Mouse (Mus musculus): ENCODE results near the gene Vgf. TPM values are rescaled to one million over a fixed set of nuclear protein-coding genes. Genes with fewer than 3 reads are reported as not detected.
A peak's percentile ranks its signal among the peaks of the same experiment; 100 is the strongest.

Gene Vgf
- polyA plus RNA-seq (2015; fragmentation: Nextera tagmentation; extraction: Ambion mirVana) = 0.18 and 0.24 TPM in 2 replicates

DNA sequence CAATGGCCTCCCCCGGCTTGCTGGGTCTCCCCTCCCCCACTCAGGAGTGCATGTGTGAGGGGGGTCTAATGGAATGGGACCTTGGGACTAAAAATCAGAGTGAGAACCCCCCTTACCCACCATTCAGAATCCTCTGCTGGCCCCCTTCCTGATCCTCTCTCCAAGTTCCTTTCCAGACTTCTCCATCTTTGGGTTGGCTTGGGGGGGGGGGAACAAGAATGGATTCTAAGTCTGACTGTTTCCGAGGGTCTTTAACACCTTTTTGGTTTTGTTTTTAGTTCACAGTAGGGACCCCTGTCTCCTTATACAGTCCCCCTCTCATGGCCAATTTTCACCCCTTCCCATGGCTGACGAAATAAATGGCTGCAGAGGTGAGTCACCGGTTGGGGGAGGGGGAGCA is at the start of gene Vgf:
Gene Vgf (plus strand): TSS at position 301 of the 400 bp plus-strand sequence.
- DNase-seq (ENCODE audit: low spot score) = no peak

DNA sequence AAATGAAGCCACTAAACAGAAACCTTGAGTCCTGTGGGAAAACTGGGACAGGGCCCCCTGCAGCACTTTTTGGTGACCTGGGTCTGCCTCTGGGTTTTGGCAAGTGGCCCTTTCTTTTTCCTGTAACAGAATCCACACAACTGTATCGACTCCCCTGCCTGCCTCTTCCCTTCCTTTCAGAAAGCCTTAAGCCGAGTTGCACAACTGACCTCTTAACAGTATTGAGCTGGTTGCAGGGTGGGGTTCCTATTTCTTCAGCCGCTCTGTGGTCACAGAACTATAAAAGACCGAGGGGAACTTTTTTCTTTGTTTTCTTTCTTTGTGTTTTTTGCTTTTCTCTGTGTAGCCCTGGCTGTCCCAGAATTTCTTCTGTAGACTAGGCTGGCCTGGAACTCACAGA is 48.4 kb upstream of the Vgf start:
- no peak for DNase-seq (ENCODE audit: low spot score)

GRCm38 (mm10) chr5:136979762-136980161 is 46.4 kb upstream of the Vgf start:
- DNase-seq (ENCODE audit: low spot score) = no peak

DNA sequence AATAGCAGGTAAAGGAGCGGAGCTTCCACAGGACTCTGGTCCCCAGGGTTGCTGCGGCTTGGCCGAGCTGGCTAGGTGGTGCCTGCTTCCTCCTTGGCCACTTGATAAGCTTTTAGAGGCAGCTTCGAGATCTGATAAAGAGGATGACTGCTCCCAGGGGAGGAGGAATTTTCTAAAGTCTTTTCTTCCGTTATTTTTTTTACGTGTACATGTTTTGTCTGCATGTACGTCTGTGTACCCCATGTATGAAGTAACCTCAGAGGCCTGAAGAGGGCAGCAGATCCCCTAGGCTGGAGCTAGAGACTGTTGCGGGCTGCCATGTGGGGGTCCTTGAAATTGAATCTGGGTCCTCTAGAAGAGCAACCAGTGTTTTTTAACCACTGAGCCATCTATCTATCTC is 45.2 kb upstream of the Vgf start:
- no peak for DNase-seq (ENCODE audit: low spot score)

GRCm38 (mm10) chr5:136982338-136982930 is 43.8 kb upstream of the Vgf start:
- DNase-seq (ENCODE audit: low spot score) = peak; percentile 27

DNA sequence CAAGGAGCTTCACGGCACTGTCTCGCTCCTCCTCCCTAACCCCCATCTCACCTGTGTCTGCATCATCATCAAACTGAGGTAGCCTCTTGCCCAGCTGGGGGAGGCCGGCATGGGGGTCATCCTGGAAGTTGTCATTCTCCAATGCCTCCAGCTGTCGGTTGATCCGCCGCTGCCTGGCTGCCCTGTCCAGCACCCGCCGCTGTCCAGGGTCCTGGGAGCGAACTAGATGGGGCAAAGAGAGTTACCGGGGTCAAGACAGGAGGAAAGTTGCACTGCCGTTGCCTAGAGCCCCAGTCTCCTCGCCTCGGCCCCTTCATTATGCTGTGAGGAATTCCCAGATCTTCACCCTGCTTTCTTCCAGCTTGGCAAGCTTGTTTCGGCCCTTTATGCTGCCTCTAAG is 41.4 kb upstream of the Vgf start:
- no peak for DNase-seq (ENCODE audit: low spot score)

DNA sequence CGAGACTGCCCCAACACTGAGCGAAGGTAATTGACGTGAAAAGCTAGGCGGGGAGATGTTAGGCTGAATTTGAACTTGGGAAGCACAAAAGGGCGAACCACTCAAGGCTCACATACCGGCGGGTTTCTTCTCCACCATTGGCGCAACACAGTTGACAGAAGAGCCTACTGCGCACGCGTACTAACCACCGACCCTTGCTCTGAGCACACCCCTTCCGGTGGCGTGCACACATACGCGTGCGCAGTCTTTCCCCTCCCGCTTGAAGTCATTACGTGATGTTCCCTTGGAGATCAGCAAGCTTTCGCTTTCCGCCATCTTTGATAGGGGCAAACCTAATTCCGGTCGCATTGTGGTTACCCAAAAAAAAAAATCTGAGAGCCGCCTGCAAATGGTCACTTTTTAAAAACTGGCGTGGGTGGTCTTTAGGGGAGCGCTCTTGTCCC is 39.5 kb upstream of the Vgf start, which contains the start of gene Plod3:
Gene Plod3 (plus strand): TSS at position 325 of the 443 bp plus-strand sequence.
- peak; percentile 99 for DNase-seq (ENCODE audit: low spot score)

- peak; percentile 39 for DNase-seq (ENCODE audit: low spot score)
These were observed 38.9 kb upstream of the Vgf start for GRCm38 (mm10) chr5:136987138-136987933.

DNA sequence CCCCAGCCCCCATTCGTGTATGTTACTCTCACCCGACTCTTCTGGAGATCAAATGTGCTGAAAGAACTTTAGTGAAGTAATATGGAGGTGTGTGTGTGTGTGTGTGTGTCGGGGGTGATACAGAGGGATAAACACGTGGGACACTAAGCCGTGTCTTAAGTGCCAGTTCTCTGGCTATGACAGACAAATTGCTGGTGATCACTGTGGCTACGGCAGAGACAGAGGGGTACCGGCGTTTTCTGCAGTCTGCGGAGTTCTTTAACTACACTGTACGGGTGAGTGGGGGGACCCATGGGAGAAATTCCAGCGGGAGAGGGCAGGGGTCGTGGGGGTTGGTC is 38.3 kb upstream of the Vgf start, which contains the start of gene Znhit1:
Gene Znhit1 (minus strand): TSS at position 88 of the 338 bp plus-strand sequence.
- DNase-seq (ENCODE audit: low spot score) = no peak

- DNase-seq (ENCODE audit: low spot score) = no peak
These were observed 37.8 kb upstream of the Vgf start for GRCm38 (mm10) chr5:136988420-136988819.

DNA sequence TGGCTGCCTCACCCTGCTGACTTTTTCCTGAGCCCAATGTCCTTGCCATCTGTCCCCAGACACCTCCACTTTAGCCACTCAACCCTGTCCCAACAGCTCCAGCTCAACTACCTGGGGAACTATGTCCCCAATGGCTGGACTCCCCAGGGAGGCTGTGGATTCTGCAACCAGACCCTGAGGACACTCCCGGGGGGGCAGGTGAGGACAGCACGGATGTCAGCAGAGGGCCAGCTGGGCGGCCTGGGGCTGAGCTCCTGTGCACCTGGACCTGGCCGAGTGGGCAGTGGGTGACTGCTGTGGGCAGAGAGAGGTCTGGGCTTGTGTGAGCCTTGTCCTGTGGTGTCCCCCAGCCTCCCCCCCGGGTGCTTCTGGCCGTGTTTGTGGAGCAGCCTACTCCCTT is 36.4 kb upstream of the Vgf start:
- DNase-seq (ENCODE audit: low spot score) = no peak

- DNase-seq (ENCODE audit: low spot score) = no peak
These were observed 26.7 kb upstream of the Vgf start for GRCm38 (mm10) chr5:136999449-136999848.

DNA sequence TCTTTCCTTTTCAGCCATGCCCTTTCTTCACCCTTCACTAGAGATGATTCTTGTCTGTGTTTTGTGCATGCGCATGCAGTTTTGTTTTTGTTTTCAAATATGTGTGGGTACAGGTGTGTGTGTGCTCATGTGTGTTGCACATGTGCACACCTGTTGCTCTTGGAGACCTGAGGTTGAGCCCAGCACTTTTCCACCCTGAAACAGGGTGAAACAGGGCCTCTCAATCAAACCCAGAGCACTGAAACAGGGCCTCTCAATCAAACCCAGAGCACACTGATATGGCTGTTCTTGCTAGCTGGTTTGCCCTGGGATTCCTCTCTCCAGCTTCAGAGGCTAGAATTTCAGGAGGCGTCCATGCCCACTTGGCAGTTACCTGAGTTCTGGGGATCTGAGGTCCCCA is 25.6 kb upstream of the Vgf start:
- no peak for DNase-seq (ENCODE audit: low spot score)

- DNase-seq (ENCODE audit: low spot score) = no peak
These were observed 18.9 kb upstream of the Vgf start for GRCm38 (mm10) chr5:137007276-137007675.

- DNase-seq (ENCODE audit: low spot score) = peak; percentile 28
These were observed 16.2 kb upstream of the Vgf start for GRCm38 (mm10) chr5:137009988-137010387.

- no peak for DNase-seq (ENCODE audit: low spot score)
These were observed 13.7 kb upstream of the Vgf start for GRCm38 (mm10) chr5:137012401-137012950.

GRCm38 (mm10) chr5:137015913-137016312 is 10.3 kb upstream of the Vgf start:
- no peak for DNase-seq (ENCODE audit: low spot score)

- DNase-seq (ENCODE audit: low spot score) = no peak
These were observed 1.9 kb upstream of the Vgf start for GRCm38 (mm10) chr5:137024318-137024717.

DNA sequence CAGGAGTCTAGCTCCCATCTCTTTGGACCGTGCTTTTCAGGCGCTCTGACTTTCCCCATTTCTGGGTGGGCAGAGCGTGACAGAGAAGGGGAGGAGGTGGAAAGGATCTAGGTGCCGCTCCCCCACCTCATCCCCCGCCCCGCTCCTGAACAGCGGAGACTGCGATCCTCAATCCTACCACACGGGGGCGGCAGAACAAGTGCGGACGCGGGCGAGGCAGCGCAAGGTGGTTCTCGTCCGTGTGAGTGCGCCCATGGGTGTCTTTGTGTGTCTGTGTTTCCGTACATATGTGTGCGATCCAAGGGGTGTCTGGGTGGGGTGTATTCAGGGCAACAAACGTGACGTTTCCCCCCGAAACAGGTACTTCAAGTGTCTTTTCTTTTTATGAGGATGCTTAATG is 1.1 kb upstream of the Vgf start:
- DNase-seq (ENCODE audit: low spot score) = peak; percentile 81

GRCm38 (mm10) chr5:137028561-137029272 is 2.5 kb downstream of the Vgf start:
- no peak for DNase-seq (ENCODE audit: low spot score)

DNA sequence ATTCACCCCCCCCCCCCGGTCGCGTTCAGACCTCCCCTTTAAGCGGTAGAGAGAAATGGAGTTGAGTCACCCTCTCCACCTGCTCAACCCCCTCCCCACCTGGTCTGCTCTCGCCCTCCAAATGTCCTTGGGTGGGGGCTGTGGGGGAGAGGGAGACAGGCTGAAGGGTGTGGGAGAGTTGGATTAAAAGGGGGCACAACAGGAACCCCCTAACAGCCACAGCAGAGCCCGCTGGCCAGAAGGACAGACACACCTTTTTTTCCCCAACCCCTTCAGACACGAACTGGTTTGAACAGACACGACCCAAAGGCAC is 3.0 kb downstream of the Vgf start:
- no peak for DNase-seq (ENCODE audit: low spot score)

Measured in thymus, postnatal 0 days (tissue).